Mouse (Mus musculus): ENCODE data around the gene Dusp3.

The Dusp3 gene

DNA sequence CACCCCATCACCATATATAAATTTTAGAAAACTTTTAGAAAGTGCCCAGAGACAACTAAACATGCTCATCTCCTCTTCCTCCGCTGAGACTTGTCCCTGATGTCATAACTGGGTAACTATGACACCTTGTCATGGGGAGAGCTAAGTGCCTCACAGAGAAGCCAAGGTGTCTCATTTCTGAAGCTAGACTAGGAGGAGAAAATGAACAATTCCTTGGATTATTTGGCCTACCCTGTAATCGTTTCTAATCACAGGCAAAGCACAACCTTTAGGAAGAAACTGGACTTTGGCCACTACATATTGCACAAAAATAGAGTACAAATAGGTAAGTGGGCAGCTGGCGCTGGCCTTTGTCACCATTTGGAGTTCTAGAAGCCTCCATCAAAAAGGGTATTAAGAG is at the start of gene Dusp3:
Gene Dusp3, minus strand, starts transcription at position 101 of the 400 bp plus-strand sequence.
- DNase-seq (ENCODE audit: low spot score) = no peak

DNA sequence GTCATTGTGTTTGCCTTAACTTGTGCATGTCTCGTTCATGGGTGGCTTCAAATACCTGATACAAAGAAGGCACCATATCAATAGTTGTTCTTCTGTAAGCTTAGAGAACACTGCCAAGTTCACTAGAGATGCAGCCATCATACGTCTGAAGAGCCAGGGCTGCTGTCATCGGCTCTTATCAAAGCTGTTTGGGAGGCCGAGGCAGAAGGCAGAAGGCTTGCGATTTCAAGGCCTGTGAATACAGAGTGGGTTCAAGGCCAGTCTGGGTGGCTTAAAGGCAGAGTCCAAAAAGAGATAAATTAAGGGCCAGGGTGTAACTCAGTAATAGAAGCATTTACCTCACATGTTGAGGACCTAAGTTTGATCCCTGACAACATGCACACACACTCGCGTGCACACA is 49.5 kb upstream of the Dusp3 start:
- DNase-seq (ENCODE audit: low spot score) = no peak

DNA sequence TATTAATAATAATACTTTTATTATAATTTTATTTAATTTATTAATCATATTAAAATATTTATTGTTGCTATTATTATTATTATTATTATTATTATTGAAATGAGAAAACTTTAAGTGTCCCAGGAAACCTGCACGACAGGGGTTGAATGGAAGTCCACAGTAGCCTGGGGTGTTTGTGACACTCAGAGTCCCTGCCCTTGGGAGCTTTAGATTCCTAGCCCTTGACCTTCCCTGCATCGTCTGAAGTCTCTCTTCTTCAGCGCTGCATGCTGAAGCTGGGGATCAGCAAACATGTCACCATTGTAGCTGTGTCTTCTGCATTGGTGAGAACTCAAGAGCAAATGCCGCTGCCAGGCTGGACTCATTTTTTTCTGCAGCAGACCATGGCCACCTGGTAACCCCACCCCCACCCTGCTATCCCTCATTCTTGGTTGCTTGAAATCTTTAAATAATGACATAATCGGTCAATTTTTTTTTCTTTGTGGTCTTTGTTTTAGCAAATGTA is 48.7 kb upstream of the Dusp3 start:
- no peak for DNase-seq (ENCODE audit: low spot score)

DNA sequence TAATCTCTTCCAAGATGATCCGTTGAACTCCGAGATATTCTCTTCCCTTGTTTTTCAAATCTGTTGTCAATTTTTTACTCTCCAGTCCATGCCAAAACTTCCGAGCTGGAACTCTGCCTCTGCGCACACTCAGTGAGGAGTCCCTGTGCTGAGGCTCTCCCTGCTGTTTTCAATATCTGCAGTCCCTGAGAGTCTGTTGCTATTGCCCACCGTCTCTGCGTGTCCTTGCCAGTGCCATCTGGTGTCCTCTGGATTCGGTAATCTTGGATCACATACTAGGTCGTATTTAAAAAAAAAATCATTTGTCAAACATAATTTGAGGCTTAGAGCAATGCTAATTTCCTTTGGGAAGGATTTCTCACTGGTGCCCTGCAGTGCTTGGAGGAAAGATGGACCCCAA is 48.1 kb upstream of the Dusp3 start:
- DNase-seq (ENCODE audit: low spot score) = no peak

DNA sequence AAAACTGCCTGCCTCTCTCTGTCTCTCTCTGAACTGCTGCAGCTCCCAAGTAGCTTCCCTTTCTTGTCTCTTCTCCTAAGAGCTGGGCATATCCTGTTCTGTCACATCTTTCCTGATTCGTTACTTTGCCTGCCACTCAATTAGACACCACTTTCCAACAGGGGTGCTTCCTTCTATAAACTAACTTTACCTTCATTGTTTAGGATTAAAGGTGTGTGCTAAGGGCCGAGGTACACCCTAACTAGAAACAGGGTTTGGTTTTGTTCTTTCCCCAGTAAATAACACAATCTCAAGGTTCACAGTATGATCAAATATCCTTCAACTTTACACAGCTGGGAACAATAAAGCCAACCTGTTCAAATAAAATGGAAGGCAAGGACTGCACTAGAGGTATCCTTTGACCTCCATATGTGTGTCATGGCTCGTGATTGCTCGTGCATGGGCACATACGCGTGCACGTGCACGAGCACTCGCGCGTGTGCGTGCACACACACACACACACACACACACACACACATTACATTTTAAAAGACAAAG is 46.3 kb upstream of the Dusp3 start:
- DNase-seq (ENCODE audit: low spot score) = no peak

DNA sequence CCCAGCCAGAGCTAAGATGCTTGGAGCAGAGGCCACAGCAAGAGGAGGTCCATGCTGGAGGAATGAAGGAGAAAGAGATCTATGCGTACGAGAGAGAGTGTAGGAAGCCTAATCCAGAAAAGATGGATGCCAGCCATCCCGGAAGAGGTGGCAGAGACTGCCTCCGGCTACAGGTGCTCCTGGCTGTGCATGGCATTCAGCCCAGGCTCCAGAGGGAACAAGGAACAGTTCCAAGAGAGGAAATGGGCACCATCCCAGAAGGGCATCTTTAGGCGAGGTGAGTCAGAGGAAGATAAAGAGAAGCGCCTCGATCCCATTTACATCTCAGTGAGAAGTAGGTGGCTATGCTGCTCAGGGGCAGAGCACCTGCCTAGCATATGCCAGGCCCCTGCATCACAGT is 44.3 kb upstream of the Dusp3 start:
- no peak for DNase-seq (ENCODE audit: low spot score)

DNA sequence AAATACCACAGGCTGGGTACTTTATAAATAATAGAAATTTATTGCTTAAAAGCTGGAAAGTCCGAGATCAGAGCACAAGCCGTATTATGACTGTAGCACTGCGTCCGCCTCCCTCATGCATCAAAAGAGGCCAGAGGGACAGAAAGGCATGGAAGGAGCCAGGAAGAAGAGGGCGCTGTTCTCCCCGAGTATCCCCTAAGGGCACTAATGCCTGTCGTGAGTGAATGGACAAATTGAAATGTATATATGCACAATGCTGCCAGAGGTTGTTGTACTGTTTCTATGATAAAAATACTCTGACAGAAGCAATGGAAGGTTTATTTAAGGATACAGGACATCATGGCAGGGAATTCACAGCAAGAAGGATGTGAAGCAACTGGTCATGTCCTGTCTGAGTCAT is 43.2 kb upstream of the Dusp3 start:
- no peak for DNase-seq (ENCODE audit: low spot score)

DNA sequence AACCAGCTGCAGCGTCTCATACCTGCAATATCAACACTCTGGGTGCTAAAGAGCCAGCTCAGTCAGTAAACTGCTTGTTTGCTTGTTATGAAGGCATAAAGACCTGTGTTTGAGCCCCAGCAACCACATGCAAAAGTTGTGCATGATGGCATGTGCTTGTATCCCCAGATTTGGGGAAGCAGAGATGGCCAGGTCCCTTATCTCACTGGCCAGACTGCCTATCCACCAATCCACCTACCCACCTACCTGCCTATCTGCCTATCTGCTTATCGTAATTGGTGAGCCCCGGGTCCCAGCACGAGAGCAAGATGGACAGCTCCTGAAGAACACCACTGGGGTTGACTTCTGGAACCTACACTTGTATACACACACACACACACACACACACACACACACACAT is 42.5 kb upstream of the Dusp3 start:
- DNase-seq (ENCODE audit: low spot score) = no peak

DNA sequence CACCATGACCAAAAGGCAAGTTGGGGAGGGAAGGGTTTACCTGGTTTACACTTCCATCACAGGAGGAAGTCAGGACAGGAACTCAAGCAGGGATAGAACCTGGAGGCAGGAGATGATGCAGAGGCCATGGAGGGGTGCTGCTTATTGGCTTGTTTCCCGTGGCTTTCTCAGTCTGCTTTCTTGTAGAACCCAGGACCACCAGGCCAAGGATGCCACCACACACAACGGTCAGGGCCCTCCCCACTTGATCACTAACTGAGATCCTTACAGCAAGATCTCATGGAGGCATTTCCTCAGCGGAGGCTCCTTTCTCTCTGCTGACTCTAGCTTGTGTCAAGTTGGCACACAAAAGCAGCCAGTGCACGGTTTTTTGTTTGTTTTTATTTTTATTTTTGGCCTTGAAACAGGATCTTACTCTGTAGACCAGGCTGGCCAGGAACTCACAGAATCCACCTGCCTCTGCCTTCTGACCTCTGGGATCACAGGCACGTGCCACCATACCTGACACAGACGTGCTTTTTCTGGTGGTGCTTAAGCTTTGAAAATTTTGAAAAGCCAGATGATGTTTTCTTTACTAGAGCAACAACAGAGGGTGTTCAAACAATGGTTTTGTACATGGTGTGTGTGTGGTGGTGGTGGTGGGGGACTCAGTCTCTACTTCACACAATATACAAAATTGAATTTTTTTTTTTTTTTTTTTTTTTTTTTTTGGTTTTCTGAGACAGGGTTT is 41.4 kb upstream of the Dusp3 start, which contains the start of gene Mpp3:
Gene Mpp3, minus strand, starts transcription at position 375 of the 730 bp plus-strand sequence.
- DNase-seq (ENCODE audit: low spot score) = no peak

DNA sequence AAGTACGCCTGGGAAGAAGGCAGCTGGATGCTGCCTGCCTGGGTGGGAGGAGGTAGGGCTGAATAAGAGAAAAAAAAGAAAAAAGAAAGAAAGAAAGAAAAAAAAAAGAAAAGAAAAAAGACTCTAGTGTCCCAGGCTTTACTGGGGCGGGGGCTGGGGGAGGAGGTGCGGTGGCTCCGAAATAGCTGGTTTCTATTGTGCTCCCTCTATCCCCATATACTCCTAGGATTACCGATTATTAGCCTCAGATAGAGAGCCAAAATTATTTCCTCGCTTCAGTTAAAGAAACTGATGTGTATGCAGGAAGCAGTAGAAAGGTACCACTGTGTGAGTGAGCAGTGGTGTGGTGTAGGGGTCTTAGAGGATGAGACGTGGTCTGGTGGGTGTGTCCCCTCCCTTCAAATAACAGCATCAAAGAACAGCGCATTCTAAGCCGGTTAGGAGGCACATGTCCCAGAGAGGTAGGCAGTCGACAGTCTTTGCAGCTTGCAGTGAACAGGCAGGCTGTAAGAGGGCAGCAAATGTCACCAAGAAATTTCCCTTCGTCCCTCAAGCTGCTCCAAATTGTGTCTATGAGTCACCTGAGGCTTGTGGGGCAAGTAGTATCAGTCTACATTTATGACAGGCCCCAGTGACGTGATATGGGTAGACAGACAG is 40.7 kb upstream of the Dusp3 start:
- no peak for DNase-seq (ENCODE audit: low spot score)

DNA sequence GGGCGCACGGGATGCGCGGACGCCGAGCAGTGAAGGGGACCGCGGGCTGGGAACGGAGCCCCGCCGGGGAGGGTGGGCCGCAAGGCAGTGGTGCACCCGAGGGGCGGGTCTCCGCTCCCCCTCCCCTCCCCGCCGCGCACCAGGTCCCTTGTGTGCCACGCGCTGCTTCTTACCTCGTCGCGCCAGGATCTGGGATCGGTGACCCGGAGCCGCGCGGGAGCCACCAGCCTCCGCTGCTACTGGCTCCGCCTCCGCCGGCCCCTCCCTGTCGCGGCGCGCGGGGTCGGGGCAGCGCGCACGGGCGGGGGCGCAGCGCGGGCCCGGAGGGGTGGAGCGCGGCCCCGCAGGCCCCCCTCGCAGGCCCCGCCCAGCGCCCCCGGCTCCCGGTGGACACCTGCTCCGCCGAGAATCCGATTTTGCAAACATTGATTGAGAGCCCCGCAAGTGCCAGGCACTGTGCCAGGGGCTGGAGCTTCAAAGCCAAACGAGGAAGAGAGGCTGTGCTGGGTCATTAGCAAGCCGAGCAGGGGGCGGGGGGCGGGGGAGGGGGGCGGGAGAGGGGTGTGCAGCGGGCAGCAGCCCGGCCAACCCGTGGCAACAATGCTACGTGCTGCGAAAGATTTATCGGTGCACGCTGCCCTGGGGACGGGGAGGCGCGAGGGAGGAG is 40.0 kb upstream of the Dusp3 start:
- DNase-seq (ENCODE audit: low spot score) = no peak

DNA sequence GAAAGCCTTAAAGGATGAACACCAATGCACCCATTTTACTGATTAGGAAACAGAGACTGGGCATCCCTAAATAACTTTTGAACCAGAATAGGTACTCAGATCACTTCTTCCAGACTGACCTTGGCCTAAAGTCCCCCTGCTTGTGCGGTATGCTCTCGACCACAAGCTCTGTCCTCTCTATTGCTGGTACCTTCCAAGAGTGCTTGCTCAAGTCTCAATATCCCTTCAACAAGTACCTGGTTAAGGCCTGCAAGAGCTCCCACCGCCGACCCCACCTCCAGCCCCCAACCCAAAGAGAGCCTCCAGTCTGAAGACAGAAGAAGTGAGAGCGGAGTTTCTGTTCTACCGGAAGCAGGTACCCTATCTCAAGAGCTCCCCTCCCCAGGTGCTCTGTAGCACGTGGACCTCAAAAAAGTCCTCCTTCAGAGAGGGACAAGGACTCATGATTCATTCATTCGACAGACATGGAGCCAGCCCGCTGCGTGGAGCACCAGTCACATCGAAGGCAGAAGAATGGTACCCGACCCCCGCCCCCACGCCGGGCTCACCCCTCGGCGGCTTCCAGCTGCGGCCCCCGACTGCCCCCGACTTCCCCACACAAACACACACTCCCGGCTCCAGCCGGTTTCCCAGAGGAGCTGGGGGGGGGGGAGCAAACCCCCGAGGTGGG is 39.3 kb upstream of the Dusp3 start:
- DNase-seq (ENCODE audit: low spot score) = no peak

DNA sequence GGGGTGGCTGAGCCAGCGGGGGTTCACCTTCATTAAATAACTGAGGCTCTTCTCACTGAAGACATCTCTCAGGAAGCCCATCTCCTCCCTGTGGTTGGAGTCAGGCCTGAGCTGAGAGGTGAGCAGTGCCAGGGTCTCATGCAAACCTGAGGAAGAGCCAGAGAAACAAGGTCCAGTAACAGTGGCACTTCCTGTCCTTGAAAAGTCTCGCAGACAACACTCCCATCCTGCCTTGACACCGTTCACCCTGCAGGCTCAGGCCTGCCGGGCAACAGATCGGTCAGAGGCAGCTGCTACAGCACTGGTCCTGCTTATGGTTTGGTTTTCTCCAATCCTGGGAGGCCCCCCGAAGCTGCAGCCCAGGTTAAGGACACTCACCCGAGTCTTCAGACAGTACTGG is 38.5 kb upstream of the Dusp3 start:
- DNase-seq (ENCODE audit: low spot score) = no peak

DNA sequence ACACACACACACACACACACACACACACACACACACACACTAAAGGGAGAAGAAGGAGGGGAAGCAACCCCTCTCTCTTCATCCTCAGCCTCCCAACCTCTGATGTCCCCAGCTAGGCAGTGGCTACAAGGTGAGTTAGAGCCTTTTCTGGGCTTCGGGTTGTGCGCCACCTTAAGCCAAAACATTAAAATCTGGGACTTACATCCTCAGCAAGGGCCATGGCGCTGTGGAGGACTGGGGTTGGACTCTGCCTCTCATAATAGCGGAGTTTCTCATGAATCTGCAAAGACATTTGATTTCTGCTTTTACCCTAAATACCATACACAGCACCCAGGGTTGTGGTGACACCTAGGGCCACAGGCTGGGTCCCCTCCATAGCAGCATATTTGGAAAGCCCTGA is 38.1 kb upstream of the Dusp3 start:
- no peak for DNase-seq (ENCODE audit: low spot score)

DNA sequence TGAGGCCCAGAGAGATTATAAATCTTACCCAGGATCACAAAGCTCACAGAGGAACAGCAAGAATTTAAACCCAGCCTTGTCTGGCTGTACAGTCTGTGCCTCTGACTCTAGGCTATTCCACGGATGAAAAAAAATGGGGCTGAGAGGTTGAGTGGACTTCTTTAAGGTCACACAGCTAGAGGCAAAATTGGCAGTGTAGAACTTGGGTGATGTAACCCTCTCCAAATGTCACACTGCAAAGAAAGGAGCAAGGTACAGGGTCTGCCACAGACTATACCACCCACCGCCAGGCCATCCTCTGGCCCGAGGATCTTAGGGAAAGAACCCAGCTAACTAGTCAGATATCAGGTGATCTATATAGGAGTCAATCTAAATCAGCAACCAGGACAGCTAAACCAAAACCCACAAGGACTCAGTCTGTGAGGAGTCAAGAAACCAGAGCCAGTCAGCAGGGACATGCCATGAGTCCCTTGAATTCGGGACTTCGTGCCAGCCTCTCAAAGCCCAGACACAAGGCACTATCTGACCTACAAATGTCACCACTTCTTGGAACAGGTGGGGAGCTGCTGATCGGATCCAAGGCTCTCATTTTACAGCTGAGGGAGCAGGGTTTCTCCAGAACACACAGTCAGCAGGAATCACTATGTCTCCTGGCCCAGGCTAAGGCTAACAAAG is 37.4 kb upstream of the Dusp3 start:
- DNase-seq (ENCODE audit: low spot score) = no peak

DNA sequence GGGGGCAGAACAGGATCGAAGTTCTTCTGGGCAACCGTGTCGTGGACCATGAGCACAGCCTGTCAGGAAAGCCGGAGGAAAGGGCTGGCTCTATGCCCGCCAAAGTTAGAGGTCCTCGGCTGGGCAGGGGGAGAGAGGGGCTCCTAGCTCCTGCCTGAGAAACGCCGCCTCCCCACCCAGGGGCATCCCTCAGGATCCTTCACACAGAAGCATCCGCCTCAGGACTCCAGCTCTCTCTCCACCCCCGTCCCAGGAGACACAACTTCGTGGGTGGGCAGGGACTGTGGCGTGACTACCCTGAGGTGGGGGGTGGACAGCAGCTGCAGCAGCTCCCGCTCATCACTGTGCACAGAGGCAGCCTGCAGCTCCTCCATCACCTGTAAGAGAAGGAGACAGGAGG is 36.6 kb upstream of the Dusp3 start:
- DNase-seq (ENCODE audit: low spot score) = no peak

DNA sequence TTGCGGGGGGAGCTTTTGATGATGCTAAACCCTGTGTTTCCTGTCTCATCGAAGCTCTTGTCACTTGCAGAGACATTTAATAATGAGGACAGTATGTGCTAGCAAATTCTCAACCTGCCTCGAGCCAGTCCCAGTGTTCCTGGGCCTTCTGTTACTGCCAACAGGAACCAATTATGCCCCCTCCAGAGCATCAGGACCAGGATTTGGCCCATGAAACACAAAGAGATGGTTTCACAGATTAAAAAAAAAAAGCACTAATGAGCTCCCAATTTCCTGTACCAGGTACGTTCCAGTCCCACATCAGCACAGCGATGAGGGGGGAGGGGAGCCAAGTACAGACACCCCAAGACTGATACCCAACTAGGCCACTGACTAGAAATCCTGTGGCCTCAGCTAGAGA is 34.4 kb upstream of the Dusp3 start:
- DNase-seq (ENCODE audit: low spot score) = no peak

DNA sequence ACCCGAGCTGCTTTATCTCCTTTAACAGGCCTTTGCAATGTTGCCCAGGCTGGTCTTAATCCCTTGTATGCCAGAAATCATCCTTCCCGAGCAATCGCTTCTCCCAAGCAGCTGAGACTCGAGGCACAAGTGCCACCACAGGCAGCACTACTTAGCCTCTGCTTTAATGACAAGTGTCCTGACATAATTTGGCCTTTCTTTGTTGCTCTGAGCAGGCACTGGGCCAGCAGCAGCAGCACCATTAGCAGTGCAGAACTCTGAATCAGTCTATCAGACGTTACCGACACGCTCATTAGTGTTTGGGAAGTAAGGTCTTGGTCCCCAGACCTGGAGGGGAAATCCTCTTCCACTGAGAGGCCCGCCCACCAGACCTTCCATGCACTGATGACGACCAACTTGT is 32.9 kb upstream of the Dusp3 start:
- no peak for DNase-seq (ENCODE audit: low spot score)

DNA sequence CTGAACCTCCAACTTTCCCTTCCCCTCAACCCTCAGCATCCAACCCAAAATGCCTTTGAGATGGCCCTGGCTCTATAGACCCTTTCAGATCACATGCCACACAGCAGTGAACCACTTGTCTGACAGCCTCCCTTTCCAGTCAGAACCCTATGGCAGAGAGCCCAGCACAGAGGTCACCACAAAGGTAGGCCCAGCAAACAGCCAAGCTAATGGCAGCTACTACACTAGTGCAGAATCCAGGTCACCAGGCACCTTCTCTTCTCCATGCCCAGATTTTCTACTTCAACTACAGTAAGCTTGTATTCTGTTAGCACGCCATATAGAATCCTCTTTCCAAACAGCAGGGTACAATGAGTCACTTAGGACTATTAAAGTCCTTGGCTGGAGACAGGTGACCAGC is 29.3 kb upstream of the Dusp3 start:
- DNase-seq (ENCODE audit: low spot score) = no peak

DNA sequence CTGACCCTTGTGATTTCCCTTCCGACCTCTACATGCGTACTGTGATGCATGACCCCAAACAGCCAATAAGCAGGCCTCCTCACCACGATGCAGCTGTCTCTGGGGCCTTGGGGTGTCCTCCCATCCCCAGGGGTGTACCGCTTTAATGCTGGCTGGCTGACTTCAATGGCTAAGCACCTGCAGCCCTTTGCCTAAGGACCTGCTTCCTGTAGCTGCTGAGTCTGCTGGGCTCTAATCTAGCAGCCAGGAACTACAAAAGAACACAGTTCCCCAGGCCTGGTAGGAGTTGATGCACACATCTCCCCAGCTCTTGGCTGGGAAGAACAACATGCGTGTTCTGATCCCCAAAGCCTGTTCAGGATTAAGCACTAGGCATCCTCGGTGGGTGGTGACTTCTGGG is 28.7 kb upstream of the Dusp3 start:
- DNase-seq (ENCODE audit: low spot score) = no peak

DNA sequence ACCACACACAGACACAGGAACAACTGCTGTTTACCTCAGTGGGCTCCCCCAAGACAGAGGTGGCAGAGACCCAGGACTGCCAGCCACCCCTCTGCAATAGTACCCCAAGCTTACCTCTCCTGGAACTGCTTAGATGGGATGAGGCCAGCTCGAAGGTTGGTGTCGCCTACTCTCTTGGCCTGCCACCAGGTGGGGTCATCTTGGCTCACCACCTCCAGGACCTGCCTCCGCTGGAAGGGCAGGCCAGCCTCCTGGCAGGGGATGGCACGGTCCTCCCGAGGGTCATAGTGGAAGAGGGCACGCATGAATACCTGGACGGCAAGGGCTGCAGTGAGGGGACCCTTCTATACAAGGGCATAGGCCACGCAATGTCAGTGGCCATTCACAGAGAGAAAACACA is 26.4 kb upstream of the Dusp3 start:
- no peak for DNase-seq (ENCODE audit: low spot score)

DNA sequence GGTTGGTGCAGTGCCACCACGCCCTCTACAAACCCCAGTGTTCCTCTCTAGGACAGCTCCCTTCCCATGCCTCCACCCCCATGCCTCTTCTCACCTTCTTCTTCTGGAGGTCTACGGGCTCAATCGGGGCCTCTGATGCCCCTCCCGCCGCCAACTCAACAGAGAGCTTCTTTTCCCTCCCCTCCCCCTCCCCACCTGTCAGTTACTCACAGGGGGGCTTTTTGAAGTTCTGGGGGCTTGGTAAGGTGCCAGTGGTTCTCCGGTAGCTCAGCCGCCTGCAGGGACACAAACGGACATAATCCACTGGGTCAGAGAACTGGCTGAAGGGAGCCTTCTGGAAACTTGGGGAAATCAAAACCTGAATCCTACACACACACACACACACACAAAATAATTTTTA is 24.7 kb upstream of the Dusp3 start:
- DNase-seq (ENCODE audit: low spot score) = no peak

Data from urinary bladder, postnatal 10 days (tissue).